Mouse (Mus musculus) kidney, adult 2 months (tissue): ENCODE data around the gene Pank2. TPM values are rescaled to one million over a fixed set of nuclear protein-coding genes. Genes with fewer than 3 reads are reported as not detected.

Experiments
- DNase-seq: peaks from one replicate; pipeline ENCODE4 v3.0.0; 2021
- H3K27ac ChIP-seq: fragments of 200-500 bp; 2 replicates; pipeline ENCODE4 v1.5.1; 2012; ENCODE audit warnings: low read depth, low read length, control low read depth, inconsistent platforms; ENCODE audit not compliant: insufficient read depth
- H3K27me3 ChIP-seq: fragments of 200-500 bp; replicated peaks from 2 replicates; pipeline ENCODE4 v1.6.1; 2012; ENCODE audit warnings: mild to moderate bottlenecking, moderate library complexity, low read length, inconsistent platforms; ENCODE audit not compliant: control insufficient read depth, insufficient read depth
- H3K36me3 ChIP-seq: fragments of 200-500 bp; 2 replicates; pipeline ENCODE4 v1.6.1; 2012; ENCODE audit warnings: mild to moderate bottlenecking, moderate library complexity, low read length, inconsistent platforms; ENCODE audit not compliant: control insufficient read depth, insufficient read depth
- H3K4me1 ChIP-seq: fragments of 200-500 bp; 2 replicates; pipeline ENCODE4 v1.6.1; 2011; ENCODE audit warnings: low read length; ENCODE audit not compliant: control insufficient read depth, insufficient read depth
- H3K4me3 ChIP-seq: fragments of 200-500 bp; 2 replicates; pipeline ENCODE4 v1.5.1; 2011; ENCODE audit warnings: mild to moderate bottlenecking, low read depth, low read length, control low read depth; ENCODE audit not compliant: insufficient read depth
- CTCF ChIP-seq: fragments of 200-500 bp; conservative IDR thresholded peaks from 2 replicates; pipeline ENCODE4 v1.5.1; 2011; ENCODE audit warnings: low read depth, mild to moderate bottlenecking, control low read depth, low read length, moderate library complexity, mixed read lengths; ENCODE audit not compliant: insufficient read depth, insufficient read length
- POLR2A ChIP-seq: fragments of 200-500 bp; IDR thresholded peaks from one replicate; pipeline ENCODE4 v1.6.1; 2011; ENCODE audit warnings: low read depth, low read length, control low read depth
- WGBS: fragments of 180-500 bp; shearing (Covaris S2); methylation state at CpG from one replicate; pipeline ENCODE4 v1.1.7; 2018; 5-methylcytosine and 5-hydroxymethylcytosine counted together
- polyA plus RNA-seq: library from polyadenylated mRNA; depleted of rRNA; stranded (reverse); fragments of >200 nt; gene quantifications from 2 replicates; pipeline ENCODE4 v1.2.3, GENCODE M21; 2012; rRNA removed

The Pank2 gene
- polyA plus RNA-seq, 1 experiment: 13.8 TPM

- no peak overlapping the region for H3K4me3 ChIP-seq
- no peaks in the 10 kb centered on the region for H3K36me3 ChIP-seq
- TF ChIP-seq POLR2A: no peak
- TF ChIP-seq CTCF: no peak
- H3K27me3 ChIP-seq: no peaks in the 10 kb centered on the region
- DNase-seq: peak; percentile 83
- no peaks in the 10 kb centered on the region; the same call in 1 of the 2 replicates for H3K4me1 ChIP-seq
- 49% methylated on average over 1 of the region's 1 CpGs for WGBS
- peak overlapping the region; percentile 15; the same call in 1 of the 2 replicates for H3K27ac ChIP-seq
Observed at GRCm38 (mm10) chr2:131328981-131329380, 66.7 kb downstream of the Pank2 start.

GRCm38 (mm10) chr2:131330548-131330947, 68.3 kb downstream of the Pank2 start:
- 72% methylated on average over 3 of the region's 3 CpGs for WGBS
- H3K27me3 ChIP-seq: no peaks in the 10 kb centered on the region
- H3K4me1 ChIP-seq: no peaks in the 10 kb centered on the region; the same call in 1 of the 2 replicates
- TF ChIP-seq POLR2A: no peak
- TF ChIP-seq CTCF: no peak
- no peak overlapping the region for H3K4me3 ChIP-seq
- H3K27ac ChIP-seq: no peak overlapping the region
- no peaks in the 10 kb centered on the region for H3K36me3 ChIP-seq
- DNase-seq: no peak

GRCm38 (mm10) chr2:131337602-131338001, 75.3 kb downstream of the Pank2 start:
- no peak for DNase-seq
- WGBS: 84% methylated on average over 6 of the region's 6 CpGs
- no peak overlapping the region for H3K27ac ChIP-seq
- no peaks in the 10 kb centered on the region for H3K27me3 ChIP-seq
- H3K36me3 ChIP-seq: no peaks in the 10 kb centered on the region
- no peak overlapping the region for H3K4me3 ChIP-seq
- TF ChIP-seq POLR2A (no peak), CTCF (no peak)
- peaks cover 9% of the 10 kb centered on the region; the same call in 1 of the 2 replicates for H3K4me1 ChIP-seq

- WGBS: 74% methylated on average over 3 of the region's 3 CpGs
- Histone ChIP-seq H3K4me3 (no peak overlapping the region), H3K27me3 (no peaks in the 10 kb centered on the region), H3K36me3 (no peaks in the 10 kb centered on the region), H3K4me1 (peaks cover 5% of the 10 kb centered on the region; the same call in 1 of the 2 replicates), H3K27ac (no peak overlapping the region)
- peak; percentile 76 for DNase-seq
- no peak for TF ChIP-seq POLR2A
Observed at GRCm38 (mm10) chr2:131344449-131344848, 82.2 kb downstream of the Pank2 start.

- 44% methylated on average over 3 of the region's 3 CpGs for WGBS
- H3K4me3 ChIP-seq: no peak overlapping the region
- TF ChIP-seq POLR2A: no peak
- TF ChIP-seq CTCF: no peak
Observed at GRCm38 (mm10) chr2:131345556-131345955, 83.3 kb downstream of the Pank2 start.

More at GRCm38 (mm10) chr2:131345556-131345955, 83.3 kb downstream of the Pank2 start:
- H3K36me3 ChIP-seq: no peaks in the 10 kb centered on the region
- H3K27ac ChIP-seq: no peak overlapping the region
- H3K27me3 ChIP-seq: no peaks in the 10 kb centered on the region
- DNase-seq: no peak
- H3K4me1 ChIP-seq: 0 out of 2 replicates have a peak, but pooled peaks cover under 1% of the 10 kb centered on the region

Other genes starting within 250 kb of the Pank2 start
- gene Gfra4, start 219.4 kb upstream of the Pank2 start, polyA plus RNA-seq: 7.1 and 7.2 TPM in 2 replicates
- 3.3 and 4.1 TPM in 2 replicates for gene Adam33, start 198.7 kb upstream of the Pank2 start, polyA plus RNA-seq
- 1.5 and 7.5 TPM in 2 replicates for gene Siglec1, start 175.7 kb upstream of the Pank2 start, polyA plus RNA-seq
- gene Hspa12b, start 135.2 kb upstream of the Pank2 start, polyA plus RNA-seq: 7.8 and 8.4 TPM in 2 replicates
- not detected in 2 replicates for gene Gm11037, start 129.0 kb upstream of the Pank2 start, polyA plus RNA-seq
- 107 and 112 TPM in 2 replicates for gene 1700037H04Rik, start 102.4 kb upstream of the Pank2 start, polyA plus RNA-seq
- 95.3 and 105 TPM in 2 replicates for gene Cenpb, start 82.4 kb upstream of the Pank2 start, polyA plus RNA-seq
- 12.9 TPM in 2 replicates for gene Cdc25b, start 75.5 kb upstream of the Pank2 start, polyA plus RNA-seq
- 4.6 and 5.2 TPM in 2 replicates for gene Spef1, start 75.2 kb upstream of the Pank2 start, polyA plus RNA-seq
- gene Ap5s1, start 55.4 kb upstream of the Pank2 start, polyA plus RNA-seq: 48.5 and 51.6 TPM in 2 replicates
- 119 and 142 TPM in 2 replicates for gene Mavs, start 28.4 kb upstream of the Pank2 start, polyA plus RNA-seq
- gene Rnf24, start 90.4 kb downstream of the Pank2 start, polyA plus RNA-seq: 18.2 and 26.0 TPM in 2 replicates
- 12.5 and 14.9 TPM in 2 replicates for gene Smox, start 229.0 kb downstream of the Pank2 start, polyA plus RNA-seq